Mouse (Mus musculus): ENCODE measurements around the gene March8. TPM values are rescaled to one million over a fixed set of nuclear protein-coding genes. Genes with fewer than 3 reads are reported as not detected.

March8 gene
- total and polyA plus RNA-seq, 3 experiments, result 22.7 to 24.9 TPM; not detected in 1

- H3K9me3 ChIP-seq (replicated peaks; ENCODE audit: insufficient read depth, low read length), result no peaks in the 10 kb centered on the region
- H3K27ac ChIP-seq (ENCODE audit: control insufficient read depth, low read depth, low read length), result no peak overlapping the region
- H3K4me3 ChIP-seq (ENCODE audit: control insufficient read depth in 1 of 2, insufficient read depth in 1 of 2, low read depth in 2 of 2, low read length in 2 of 2), result no peak overlapping the region
- peaks cover 0 to 9% of the 10 kb centered on the region in 2 experiments; a peak in 3 of 4 replicates for H3K4me1 ChIP-seq (ENCODE audit: control insufficient read depth in 1 of 2, insufficient read depth in 2 of 2, low read length in 2 of 2)
- no peak for DNase-seq (ENCODE audit: low read depth, low spot score)
- no peaks in the 10 kb centered on the region for H3K27me3 ChIP-seq (ENCODE audit: control insufficient read depth in 1 of 2, insufficient read depth in 2 of 2, low read length in 2 of 2)
- peaks cover 9% of the 10 kb centered on the region for H3K79me2 ChIP-seq (ENCODE audit: control insufficient read depth, insufficient read depth, low read length, poor library complexity)
- peaks cover 0 to 10% of the 10 kb centered on the region in 2 experiments; a peak in 2 of 4 replicates for H3K36me3 ChIP-seq (ENCODE audit: control insufficient read depth in 1 of 2, insufficient read depth in 2 of 2, low read length in 2 of 2)
- TF ChIP-seq BHLHE40 (IDR thresholded peaks at IDR 0.05; ENCODE audit: borderline replicate concordance, low read depth, low read length), result no peak
- TF ChIP-seq USF1 (IDR thresholded peaks at IDR 0.05; ENCODE audit: low read depth, low read length), result no peak
- no peak for TF ChIP-seq MAX (IDR thresholded peaks at IDR 0.05; ENCODE audit: low read length)
- TF ChIP-seq ETS1 (IDR thresholded peaks at IDR 0.05; ENCODE audit: low read depth, low read length), result no peak
- no peak for TF ChIP-seq RCOR1 (IDR thresholded peaks at IDR 0.05; ENCODE audit: low read depth, low read length)
- TF ChIP-seq MAFK (IDR thresholded peaks at IDR 0.05; ENCODE audit: borderline replicate concordance, low read depth, low read length), result no peak
- no peak for TF ChIP-seq USF2 (IDR thresholded peaks at IDR 0.05; ENCODE audit: borderline replicate concordance in 1 of 2, insufficient read depth in 1 of 2, low read depth in 1 of 2, low read length in 2 of 2)
- no peak for TF ChIP-seq POLR2AphosphoS5 (IDR thresholded peaks at IDR 0.05; ENCODE audit: borderline replicate concordance, low read depth, low read length)
- no peak for TF ChIP-seq MXI1 (IDR thresholded peaks at IDR 0.05; ENCODE audit: low read depth, low read length)
- TF ChIP-seq MEF2A (IDR thresholded peaks at IDR 0.05; ENCODE audit: extremely low read depth, insufficient replicate concordance, low read depth, low read length, poor library complexity, severe bottlenecking), result no peak
- TF ChIP-seq ZC3H11A (IDR thresholded peaks at IDR 0.05; ENCODE audit: low read depth, low read length), result no peak
- no peak for TF ChIP-seq UBTF (IDR thresholded peaks at IDR 0.05; ENCODE audit: borderline replicate concordance, insufficient read depth, low read depth, low read length)
- TF ChIP-seq ZKSCAN1 (IDR thresholded peaks at IDR 0.05; ENCODE audit: low read depth, low read length), result no peak
- TF ChIP-seq ZNF384 (IDR thresholded peaks at IDR 0.05; ENCODE audit: low read depth, low read length), result no peak
- no peak for TF ChIP-seq KAT2A (conservative IDR thresholded peaks at IDR 0.05; ENCODE audit: low read depth, low read length)
- TF ChIP-seq EP300 (IDR thresholded peaks at IDR 0.05; ENCODE audit: low read depth in 1 of 2, low read length in 2 of 2), result no peak
- TF ChIP-seq NELFE (IDR thresholded peaks at IDR 0.05; ENCODE audit: low read depth, low read length), result no peak
- TF ChIP-seq HCFC1 (IDR thresholded peaks at IDR 0.05; ENCODE audit: low read depth, low read length), result no peak
- no peak overlapping the region for H3K9ac ChIP-seq (ENCODE audit: control insufficient read depth, low read depth, low read length, poor library complexity, severe bottlenecking)
Observed at GRCm38 (mm10) chr6:116358056-116358455, 20.2 kb downstream of the March8 start.

GRCm38 (mm10) chr6:116359256-116359655 lies 21.4 kb downstream of the March8 start:
- TF ChIP-seq SIN3A (IDR thresholded peaks at IDR 0.05; ENCODE audit: low read length) (no peak), BHLHE40 (IDR thresholded peaks at IDR 0.05; ENCODE audit: borderline replicate concordance, low read depth, low read length) (no peak), POLR2AphosphoS2 (IDR thresholded peaks at IDR 0.05; ENCODE audit: low read length) (no peak), RAD21 (IDR thresholded peaks at IDR 0.05; ENCODE audit: low read depth, low read length) (no peak), CHD2 (IDR thresholded peaks at IDR 0.05; ENCODE audit: low read length) (no peak), MAX (IDR thresholded peaks at IDR 0.05; ENCODE audit: low read length) (no peak), ZNF384 (IDR thresholded peaks at IDR 0.05; ENCODE audit: low read depth, low read length) (no peak), JUND (IDR thresholded peaks at IDR 0.05; ENCODE audit: low read depth, low read length) (no peak), TAL1 (IDR thresholded peaks at IDR 0.05; ENCODE audit: low read length) (no peak), TCF12 (IDR thresholded peaks at IDR 0.05; ENCODE audit: low read depth, low read length) (no peak), SMC3 (IDR thresholded peaks at IDR 0.05; ENCODE audit: low read depth, low read length) (no peak), GABPA (IDR thresholded peaks at IDR 0.05; ENCODE audit: low read depth, low read length) (no peak), TBP (IDR thresholded peaks at IDR 0.05; ENCODE audit: low read depth, low read length) (no peak), EP300 (IDR thresholded peaks at IDR 0.05; ENCODE audit: low read depth in 1 of 2, low read length in 2 of 2) (no peak), CTCF (IDR thresholded peaks at IDR 0.05 in 2 of 3, conservative IDR thresholded peaks at IDR 0.05 in 1 of 3; ENCODE audit: control insufficient read depth in 1 of 3, insufficient read depth in 1 of 3, low read depth in 2 of 3, low read length in 3 of 3, poor library complexity in 1 of 3, severe bottlenecking in 1 of 3) (no peak), ZKSCAN1 (IDR thresholded peaks at IDR 0.05; ENCODE audit: low read depth, low read length) (no peak), E2F4 (IDR thresholded peaks at IDR 0.05; ENCODE audit: borderline replicate concordance, low read depth, low read length) (no peak), HCFC1 (IDR thresholded peaks at IDR 0.05; ENCODE audit: low read depth, low read length) (no peak), GATA1 (IDR thresholded peaks at IDR 0.05; ENCODE audit: low read depth, low read length) (no peak), NELFE (IDR thresholded peaks at IDR 0.05; ENCODE audit: low read depth, low read length) (no peak)
- no peak for DNase-seq (ENCODE audit: low read depth, low spot score)
- peaks cover 8% of the 10 kb centered on the region for H3K79me2 ChIP-seq (ENCODE audit: control insufficient read depth, insufficient read depth, low read length, poor library complexity)
- H3K9ac ChIP-seq (ENCODE audit: control insufficient read depth, low read depth, low read length, poor library complexity, severe bottlenecking), result no peak overlapping the region
- H3K27ac ChIP-seq (ENCODE audit: control insufficient read depth, low read depth, low read length), result no peak overlapping the region
- no peaks in the 10 kb centered on the region for H3K9me3 ChIP-seq (replicated peaks; ENCODE audit: insufficient read depth, low read length)
- H3K4me1 ChIP-seq (ENCODE audit: control insufficient read depth in 1 of 2, insufficient read depth in 2 of 2, low read length in 2 of 2), result peaks cover 0 to 5% of the 10 kb centered on the region in 2 experiments; a peak in 3 of 4 replicates
- peaks cover 0 to 12% of the 10 kb centered on the region in 2 experiments; a peak in 2 of 4 replicates for H3K36me3 ChIP-seq (ENCODE audit: control insufficient read depth in 1 of 2, insufficient read depth in 2 of 2, low read length in 2 of 2)
- H3K4me3 ChIP-seq (ENCODE audit: control insufficient read depth in 1 of 2, insufficient read depth in 1 of 2, low read depth in 2 of 2, low read length in 2 of 2), result no peak overlapping the region
- no peaks in the 10 kb centered on the region for H3K27me3 ChIP-seq (ENCODE audit: control insufficient read depth in 1 of 2, insufficient read depth in 2 of 2, low read length in 2 of 2)

Measured in MEL (cell line).